Mouse (Mus musculus) hindbrain, embryonic 14.5 days (tissue): ENCODE measurements around the gene Apbb2. TPM values are rescaled to one million over a fixed set of nuclear protein-coding genes. Genes with fewer than 3 reads are reported as not detected.

Experiments used
- ATAC-seq: fragments of 200-750 bp; cut with Nextera tagmentation; 2 replicates; pipeline ENCODE4 v1.8.0; 2017; ENCODE audit warnings: moderate number of reproducible peaks, mild to moderate bottlenecking, moderate TSS enrichment, moderate library complexity; ENCODE audit not compliant: low FRiP score
- DNase-seq: peaks from one replicate; pipeline ENCODE4 v3.0.0-alpha.2; 2015; ENCODE audit warnings: low spot score
- H3K27ac ChIP-seq: fragments of 300-500 bp; sonication (generic); 2 replicates; pipeline ENCODE4 v1.5.1; 2014; ENCODE audit warnings: mild to moderate bottlenecking, moderate library complexity
- H3K27me3 ChIP-seq: fragments of 300-500 bp; sonication (generic); 2 replicates; pipeline ENCODE4 v1.6.1; 2014; ENCODE audit warnings: mild to moderate bottlenecking, low read length, mixed read lengths; ENCODE audit not compliant: control insufficient read depth, insufficient read depth
- H3K36me3 ChIP-seq: fragments of 300-500 bp; sonication (generic); replicated peaks from 2 replicates; pipeline ENCODE4 v1.6.1; 2014; ENCODE audit not compliant: control insufficient read depth, insufficient read depth
- H3K4me1 ChIP-seq: fragments of 300-500 bp; sonication (generic); replicated peaks from 2 replicates; pipeline ENCODE4 v1.6.1; 2014; ENCODE audit warnings: antibody characterized with exemption, low read length, mixed read lengths; ENCODE audit not compliant: control insufficient read depth, insufficient read depth
- H3K4me2 ChIP-seq: fragments of 300-500 bp; sonication (generic); replicated peaks from 2 replicates; pipeline ENCODE4 v1.6.1; 2014; ENCODE audit warnings: mild to moderate bottlenecking, moderate library complexity
- H3K4me3 ChIP-seq: fragments of 300-500 bp; sonication (generic); replicated peaks from 2 replicates; pipeline ENCODE4 v1.5.1; 2014; ENCODE audit warnings: mild to moderate bottlenecking, low read length
- H3K9ac ChIP-seq: fragments of 300-500 bp; sonication (generic); 2 replicates; pipeline ENCODE4 v1.6.1; 2014
- H3K9me3 ChIP-seq: fragments of 300-500 bp; sonication (generic); 2 replicates; pipeline ENCODE4 v1.6.1; 2016; ENCODE audit warnings: low read length; ENCODE audit not compliant: control insufficient read depth
- WGBS: fragments of 180-500 bp; shearing (Covaris S2); extraction: QIAGEN DNeasy Blood & Tissue Kit; methylation state at CpG from one replicate; pipeline ENCODE4 v1.1.7; 2014; 5-methylcytosine and 5-hydroxymethylcytosine counted together
- polyA plus RNA-seq: library from polyadenylated mRNA; unstranded; fragments of >200 nt; fragmentation: Nextera tagmentation; extraction: Ambion mirVana; gene quantifications from 2 replicates; pipeline ENCODE4 v1.2.1, GENCODE M21; 2014

Apbb2 gene
- polyA plus RNA-seq, 1 experiment from 2014 or later, result 113 TPM

DNA sequence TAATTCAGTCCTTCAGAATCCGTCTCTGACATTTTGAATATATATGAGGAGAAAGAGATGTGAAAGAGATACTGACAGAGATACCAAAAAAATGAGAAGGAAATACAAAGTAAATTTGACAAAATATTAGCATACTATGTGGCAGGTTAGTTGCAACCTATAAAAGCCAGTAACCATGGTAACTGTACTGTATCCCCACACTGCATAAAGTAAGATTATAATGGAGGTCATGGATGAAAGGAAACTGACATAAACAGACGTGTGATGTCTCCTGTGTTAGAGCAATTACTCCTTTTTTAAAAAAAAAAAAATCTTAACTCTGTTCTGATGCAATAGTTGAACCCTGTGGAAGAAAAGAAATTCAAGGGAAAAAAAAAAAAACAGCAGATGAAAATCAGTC is 97.3 kb downstream of the Apbb2 start:
- Histone ChIP-seq H3K9ac (no peak overlapping the region), H3K4me1 (peaks cover 12% of the 10 kb centered on the region; the same call in 1 of the 2 replicates), H3K9me3 (no peaks in the 10 kb centered on the region), H3K36me3 (no peaks in the 10 kb centered on the region), H3K27ac (no peak overlapping the region), H3K4me3 (no peak overlapping the region), H3K27me3 (no peaks in the 10 kb centered on the region), H3K4me2 (no peak overlapping the region)
- ATAC-seq (no peak), DNase-seq (no peak)
- WGBS, result 49% methylated on average over 2 of the region's 2 CpGs

- Histone ChIP-seq H3K4me1 (peaks cover 10% of the 10 kb centered on the region; the same call in 1 of the 2 replicates), H3K27me3 (no peaks in the 10 kb centered on the region), H3K27ac (no peak overlapping the region), H3K9me3 (no peaks in the 10 kb centered on the region), H3K4me3 (no peak overlapping the region), H3K4me2 (no peak overlapping the region), H3K9ac (no peak overlapping the region), H3K36me3 (no peaks in the 10 kb centered on the region)
- ATAC-seq, result no peak
- WGBS, result 68% methylated on average over 5 of the region's 5 CpGs
- no peak for DNase-seq
Measured at GRCm38 (mm10) chr5:66519511-66519910, 99.1 kb downstream of the Apbb2 start.

DNA sequence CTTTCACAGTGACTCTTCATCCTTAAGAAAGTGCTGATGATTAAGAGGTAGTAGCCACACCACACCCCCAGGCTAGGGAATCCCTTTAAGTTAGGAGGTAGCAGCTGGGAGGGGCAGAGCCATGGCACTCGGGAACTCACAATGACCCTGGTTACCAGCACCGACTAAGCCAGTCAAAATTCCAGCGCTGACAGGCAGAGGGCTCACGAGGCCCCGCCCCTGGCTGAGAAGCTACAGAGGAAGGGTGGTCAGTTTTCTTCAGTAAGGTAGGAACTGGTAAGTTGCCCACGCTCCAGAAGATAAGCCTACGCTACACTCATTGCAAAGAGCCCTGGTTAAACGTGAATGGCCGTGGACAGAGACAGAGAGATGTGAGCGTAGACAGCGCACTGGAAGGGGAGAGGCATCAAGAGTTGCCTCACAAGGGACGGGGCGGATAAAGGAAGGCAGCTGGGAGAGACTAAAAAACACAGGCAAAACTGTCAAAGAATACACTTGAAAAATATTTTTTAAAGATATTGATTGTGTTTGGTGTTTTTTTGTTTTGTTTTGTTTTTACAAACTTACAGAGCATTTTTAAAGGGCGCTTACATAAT is 100.1 kb downstream of the Apbb2 start:
- no peaks in the 10 kb centered on the region for H3K9me3 ChIP-seq
- WGBS, result 44% methylated on average over 14 of the region's 14 CpGs
- H3K4me1 ChIP-seq, result peaks cover 6% of the 10 kb centered on the region; the same call in 1 of the 2 replicates
- no peak overlapping the region for H3K4me2 ChIP-seq
- ATAC-seq (no peak), DNase-seq (no peak)
- no peak overlapping the region for H3K4me3 ChIP-seq
- no peak overlapping the region for H3K27ac ChIP-seq
- no peak overlapping the region for H3K9ac ChIP-seq
- H3K36me3 ChIP-seq, result no peaks in the 10 kb centered on the region
- no peaks in the 10 kb centered on the region for H3K27me3 ChIP-seq

- no peak overlapping the region for H3K4me2 ChIP-seq
- peaks cover 3% of the 10 kb centered on the region; the same call in 1 of the 2 replicates for H3K4me1 ChIP-seq
- no peak overlapping the region for H3K9ac ChIP-seq
- H3K27ac ChIP-seq, result no peak overlapping the region
- DNase-seq, result no peak
- 68% methylated on average over 6 of the region's 6 CpGs for WGBS
- ATAC-seq, result no peak
- H3K27me3 ChIP-seq, result no peaks in the 10 kb centered on the region
- no peaks in the 10 kb centered on the region for H3K9me3 ChIP-seq
- H3K36me3 ChIP-seq, result no peaks in the 10 kb centered on the region
- no peak overlapping the region for H3K4me3 ChIP-seq
Measured at GRCm38 (mm10) chr5:66517503-66517902, 101.1 kb downstream of the Apbb2 start.

GRCm38 (mm10) chr5:66516311-66516710 is 102.3 kb downstream of the Apbb2 start:
- Histone ChIP-seq H3K9me3 (no peaks in the 10 kb centered on the region), H3K4me1 (peaks cover 3% of the 10 kb centered on the region; the same call in 1 of the 2 replicates), H3K27ac (no peak overlapping the region), H3K4me2 (no peak overlapping the region), H3K27me3 (no peaks in the 10 kb centered on the region), H3K4me3 (no peak overlapping the region), H3K36me3 (no peaks in the 10 kb centered on the region), H3K9ac (no peak overlapping the region)
- ATAC-seq (no peak), DNase-seq (no peak)
- 91% methylated on average over 8 of the region's 8 CpGs for WGBS

DNA sequence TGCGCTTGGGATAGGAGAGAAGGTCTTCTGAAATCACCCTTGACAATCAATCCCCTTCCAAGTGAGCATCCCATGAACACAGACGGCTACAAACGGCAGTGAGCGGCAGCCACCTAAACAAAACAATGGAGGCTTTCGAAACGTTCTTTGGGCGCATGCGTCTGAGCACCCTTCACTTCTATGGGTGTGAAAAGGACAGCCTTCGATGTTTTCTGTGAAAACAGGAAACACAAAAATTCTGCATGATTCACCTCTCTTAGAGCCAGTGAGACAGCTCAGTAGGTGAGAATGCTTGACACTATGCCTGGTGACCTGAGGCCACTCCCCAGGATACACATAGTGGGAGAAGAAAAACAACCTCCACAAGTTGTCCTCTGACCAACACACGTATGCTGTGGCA is 103.3 kb downstream of the Apbb2 start:
- WGBS, result 82% methylated on average over 10 of the region's 10 CpGs
- H3K36me3 ChIP-seq, result no peaks in the 10 kb centered on the region
- no peak overlapping the region for H3K4me3 ChIP-seq
- ATAC-seq (no peak), DNase-seq (no peak)
- no peaks in the 10 kb centered on the region for H3K27me3 ChIP-seq
- H3K4me2 ChIP-seq, result no peak overlapping the region
- H3K9me3 ChIP-seq, result no peaks in the 10 kb centered on the region
- no peak overlapping the region for H3K27ac ChIP-seq
- H3K4me1 ChIP-seq, result peaks cover 3% of the 10 kb centered on the region; the same call in 1 of the 2 replicates
- H3K9ac ChIP-seq, result no peak overlapping the region

DNA sequence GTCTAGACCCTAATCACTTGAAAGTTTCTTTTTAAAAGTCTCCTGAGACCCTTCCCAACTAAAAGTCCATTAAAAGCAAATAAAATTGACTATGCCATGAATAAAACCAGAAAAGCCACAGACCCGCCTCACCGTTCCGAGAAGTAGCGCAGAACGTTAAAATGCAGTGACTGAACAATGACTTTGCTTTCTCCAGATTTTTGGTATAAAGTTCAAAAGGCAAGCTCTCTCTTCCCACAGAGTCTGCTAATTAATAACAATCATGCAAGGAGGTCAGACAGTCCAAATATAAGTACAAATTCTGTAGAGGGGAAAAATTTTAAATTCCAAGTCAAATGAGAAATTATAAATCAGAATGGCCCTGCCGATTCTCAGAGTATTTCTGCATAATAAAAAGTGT is 103.9 kb downstream of the Apbb2 start:
- H3K4me1 ChIP-seq, result peaks cover 3% of the 10 kb centered on the region; the same call in 1 of the 2 replicates
- H3K27ac ChIP-seq, result no peak overlapping the region
- H3K36me3 ChIP-seq, result no peaks in the 10 kb centered on the region
- ATAC-seq (no peak), DNase-seq (no peak)
- H3K4me2 ChIP-seq, result no peak overlapping the region
- H3K27me3 ChIP-seq, result no peaks in the 10 kb centered on the region
- H3K9ac ChIP-seq, result no peak overlapping the region
- 80% methylated on average over 6 of the region's 6 CpGs for WGBS
- no peaks in the 10 kb centered on the region for H3K9me3 ChIP-seq
- H3K4me3 ChIP-seq, result no peak overlapping the region

GRCm38 (mm10) chr5:66513412-66513811 is 105.2 kb downstream of the Apbb2 start:
- no peak for DNase-seq
- Histone ChIP-seq H3K9me3 (no peaks in the 10 kb centered on the region), H3K36me3 (no peaks in the 10 kb centered on the region), H3K4me2 (no peak overlapping the region), H3K27ac (no peak overlapping the region), H3K4me3 (no peak overlapping the region), H3K27me3 (no peaks in the 10 kb centered on the region), H3K9ac (no peak overlapping the region), H3K4me1 (0 out of 2 replicates have a peak, but pooled peaks cover under 1% of the 10 kb centered on the region)
- ATAC-seq, result no peak

DNA sequence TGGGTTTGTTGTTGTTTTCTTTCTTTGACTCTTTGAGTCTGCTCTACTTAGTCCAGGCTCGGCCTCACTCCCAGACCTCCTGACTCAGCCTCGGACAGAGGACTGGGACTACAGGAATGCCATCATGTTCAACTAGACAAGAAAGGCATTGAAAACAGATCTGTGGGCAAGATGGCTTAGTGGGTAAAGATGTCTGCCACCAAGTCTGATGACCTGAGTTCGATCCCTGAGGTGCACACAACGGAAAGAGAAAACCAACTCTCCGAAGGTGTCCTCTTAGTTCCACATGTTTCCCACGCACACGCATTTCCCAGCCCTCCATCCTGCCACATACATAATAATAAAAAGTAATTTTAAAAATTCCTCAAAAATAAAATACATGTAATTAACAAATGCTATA is 106.1 kb downstream of the Apbb2 start:
- Histone ChIP-seq H3K4me1 (no peaks in the 10 kb centered on the region), H3K27ac (no peak overlapping the region), H3K36me3 (no peaks in the 10 kb centered on the region), H3K9ac (no peak overlapping the region), H3K4me3 (no peak overlapping the region), H3K9me3 (no peaks in the 10 kb centered on the region), H3K4me2 (no peak overlapping the region), H3K27me3 (no peaks in the 10 kb centered on the region)
- DNase-seq (no peak), ATAC-seq (no peak)
- WGBS, result 94% methylated on average over 7 of the region's 7 CpGs

GRCm38 (mm10) chr5:66510716-66511115 is 107.9 kb downstream of the Apbb2 start:
- ATAC-seq, result no peak
- WGBS, result 88% methylated on average over 7 of the region's 7 CpGs
- H3K9me3 ChIP-seq, result no peaks in the 10 kb centered on the region

More at GRCm38 (mm10) chr5:66510716-66511115, 107.9 kb downstream of the Apbb2 start:
- no peaks in the 10 kb centered on the region for H3K27me3 ChIP-seq
- no peaks in the 10 kb centered on the region for H3K4me1 ChIP-seq
- no peak for DNase-seq
- H3K9ac ChIP-seq, result no peak overlapping the region
- H3K27ac ChIP-seq, result no peak overlapping the region
- no peak overlapping the region for H3K4me3 ChIP-seq
- no peak overlapping the region for H3K4me2 ChIP-seq
- no peaks in the 10 kb centered on the region for H3K36me3 ChIP-seq
